Mouse (Mus musculus) layer of hippocampus, postnatal 36 days (tissue): ENCODE data around the gene Cebpb. TPM values are rescaled to one million over a fixed set of nuclear protein-coding genes. Genes with fewer than 3 reads are reported as not detected.

Experiments used
- DNase-seq, 2 experiments: peaks; one replicate each; pipeline ENCODE4 v3.0.0; 2022
- total RNA-seq, 2 experiments: library from RNA; stranded (reverse); gene quantifications; 2 replicates each; pipeline ENCODE4 v1.2.3; 2021

The Cebpb gene
- total RNA-seq, 2 experiments from 2014 or later: 32.6 to 34.3 TPM

- DNase-seq: no peak
Measured at GRCm38 (mm10) chr2:167665972-167666713, 22.6 kb upstream of the Cebpb start.

DNA sequence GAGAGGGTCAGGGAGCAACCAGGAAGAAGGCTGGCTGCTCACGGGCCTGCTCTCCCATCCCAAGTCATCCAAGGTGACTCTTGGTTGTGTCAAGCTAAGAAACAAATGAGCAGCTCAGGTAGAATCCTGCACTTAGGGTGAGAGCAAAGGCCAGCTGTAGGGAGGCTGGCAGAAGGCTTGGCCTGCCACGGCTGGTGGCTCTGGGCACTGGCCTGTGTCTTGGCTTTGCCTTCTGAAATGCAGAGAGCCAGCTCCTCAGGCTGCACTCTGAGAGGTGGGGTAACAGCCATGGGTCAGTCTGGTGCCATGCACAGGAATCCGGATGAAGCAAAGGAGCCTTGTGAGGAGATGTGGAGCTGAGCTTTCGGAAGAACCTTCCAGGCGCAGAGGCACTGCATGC, 20.3 kb upstream of the Cebpb start:
- no peak for DNase-seq

- DNase-seq: no peak
Measured at GRCm38 (mm10) chr2:167669398-167669797, 19.3 kb upstream of the Cebpb start.

DNA sequence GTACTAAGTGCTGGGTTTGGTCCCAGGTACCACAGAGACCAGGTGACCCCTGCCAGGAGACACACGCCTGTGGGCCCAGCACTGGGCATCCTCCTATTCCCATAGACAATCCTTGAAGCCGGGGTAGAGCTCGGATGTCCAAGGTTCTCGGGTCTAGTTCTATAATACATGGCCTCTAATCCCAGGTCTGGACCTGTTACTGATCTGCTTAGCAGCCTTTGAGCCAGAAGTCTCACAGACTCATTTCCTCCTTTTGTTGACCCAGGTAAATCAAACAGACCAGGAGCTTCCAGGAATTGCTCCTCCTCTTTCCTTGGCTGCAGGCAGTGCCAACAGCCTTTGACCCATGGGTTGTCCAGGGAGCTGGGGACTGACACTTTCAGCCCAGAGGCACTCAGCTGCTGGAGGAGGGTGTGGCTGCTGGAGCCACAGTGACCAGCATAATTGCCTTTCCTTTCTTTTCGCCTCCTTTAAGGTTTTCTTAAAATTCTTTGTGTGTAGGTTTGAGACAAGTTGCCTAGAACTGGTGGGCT, 17.5 kb upstream of the Cebpb start:
- DNase-seq: no peak

- no peak for DNase-seq
Measured at GRCm38 (mm10) chr2:167672212-167672685, 16.5 kb upstream of the Cebpb start.

DNA sequence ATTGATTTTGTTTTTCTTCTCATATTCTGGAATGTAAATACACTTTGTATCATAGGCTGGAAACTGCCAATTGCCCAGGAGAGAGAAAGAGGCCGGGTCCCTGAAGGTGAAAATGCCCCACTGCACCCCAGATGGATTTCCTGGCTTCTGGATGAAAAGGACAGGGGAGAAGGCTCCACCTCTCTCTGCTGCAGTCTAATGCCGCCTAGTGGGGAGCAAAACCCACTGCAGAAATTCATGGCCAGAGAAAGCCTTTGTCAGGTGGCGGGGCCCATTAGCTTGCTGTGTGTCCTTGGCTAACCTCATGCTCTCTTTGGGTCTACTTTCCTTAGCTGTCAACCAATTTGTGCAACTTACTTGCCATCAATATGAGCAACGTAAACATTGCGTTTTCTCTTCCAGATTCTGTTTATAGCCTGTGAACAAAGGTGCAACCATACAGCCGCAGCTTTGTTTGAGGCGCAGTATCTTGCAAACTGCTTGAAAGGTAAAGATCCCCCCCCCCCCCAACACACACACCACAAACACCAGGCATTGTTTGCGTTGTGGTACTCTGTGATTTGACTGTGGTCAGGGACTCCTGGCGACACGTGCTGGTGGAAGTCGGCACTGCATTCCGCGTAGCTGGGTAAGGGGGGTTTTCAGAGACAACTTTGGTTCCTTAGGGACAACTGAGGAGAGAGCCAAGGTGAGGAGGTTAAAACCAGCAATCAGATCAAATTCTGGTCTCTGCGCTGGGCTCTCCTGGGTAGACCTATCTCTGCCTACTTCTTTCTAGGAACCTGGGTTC, 13.4 kb upstream of the Cebpb start:
- no peak for DNase-seq

GRCm38 (mm10) chr2:167678600-167678999, 10.1 kb upstream of the Cebpb start:
- no peak for DNase-seq

DNA sequence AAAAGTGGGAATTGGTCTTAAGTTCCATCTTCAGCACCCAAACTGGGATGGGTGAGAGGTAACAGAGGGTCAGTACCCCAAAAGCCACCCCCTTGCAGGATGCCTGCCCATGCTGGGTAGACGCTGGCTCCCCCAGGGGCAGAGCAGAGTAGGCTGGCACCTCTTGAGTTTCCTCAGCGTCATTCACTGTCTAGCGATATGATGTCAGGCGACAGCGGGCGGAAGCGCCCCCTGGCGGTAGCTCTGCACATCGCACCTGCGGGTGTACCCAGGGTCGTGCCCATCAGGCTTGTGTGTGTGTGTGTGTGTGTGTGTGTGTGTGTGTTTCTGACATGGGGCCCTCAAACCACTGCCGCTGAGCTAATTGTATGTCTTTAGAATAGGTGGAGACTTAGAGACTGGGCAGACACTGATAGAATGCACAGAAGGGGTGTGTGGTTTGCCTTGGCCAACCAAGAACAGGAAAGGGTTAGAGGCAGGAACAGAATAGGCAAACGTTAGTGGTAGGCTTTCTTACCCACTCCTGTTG, 8.7 kb upstream of the Cebpb start:
- peak; percentile 75 to 81 for DNase-seq

GRCm38 (mm10) chr2:167680657-167681056, 8.1 kb upstream of the Cebpb start:
- DNase-seq: no peak

DNA sequence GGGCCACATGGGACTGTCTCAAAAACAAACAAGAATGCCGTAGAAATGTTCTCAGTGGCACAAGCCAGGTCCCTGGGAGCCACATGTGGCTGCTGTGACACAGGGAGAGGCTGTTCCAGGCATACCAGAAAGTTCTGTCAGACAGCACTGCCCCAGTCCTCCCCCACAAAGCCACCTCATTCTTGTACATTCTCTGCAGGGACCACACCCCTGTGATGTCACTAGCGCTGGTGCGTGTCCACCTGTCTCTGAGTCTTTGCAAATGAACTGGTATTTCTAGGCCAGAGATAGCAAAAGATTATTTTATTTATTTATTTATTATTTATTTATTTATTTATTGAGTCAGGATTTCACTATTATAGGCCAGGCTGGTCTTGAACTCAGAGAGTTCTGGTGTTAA, 5.0 kb upstream of the Cebpb start:
- no peak for DNase-seq

DNA sequence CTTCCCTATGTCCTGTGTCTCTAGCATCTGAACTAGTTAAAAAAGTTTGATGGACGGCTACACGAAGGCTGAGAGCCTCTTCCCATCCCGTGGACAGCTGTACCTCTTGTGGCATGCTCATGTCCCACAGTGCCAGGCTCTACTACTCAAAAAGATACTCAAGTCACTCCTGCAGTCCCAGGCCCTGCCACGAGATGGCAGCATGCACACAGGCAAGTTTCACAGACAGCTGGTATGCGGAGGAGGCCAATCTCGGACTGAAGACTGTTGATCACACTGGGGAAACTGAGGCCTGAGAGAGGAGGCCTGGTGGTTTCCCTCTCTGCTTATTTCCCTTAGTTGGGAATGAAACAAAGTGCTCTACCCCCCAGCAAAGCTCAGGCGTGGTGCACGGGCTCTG, 3.6 kb upstream of the Cebpb start:
- peak; percentile 94 to 97 for DNase-seq

- no peak for DNase-seq
Measured at GRCm38 (mm10) chr2:167685865-167686264, 2.9 kb upstream of the Cebpb start.

DNA sequence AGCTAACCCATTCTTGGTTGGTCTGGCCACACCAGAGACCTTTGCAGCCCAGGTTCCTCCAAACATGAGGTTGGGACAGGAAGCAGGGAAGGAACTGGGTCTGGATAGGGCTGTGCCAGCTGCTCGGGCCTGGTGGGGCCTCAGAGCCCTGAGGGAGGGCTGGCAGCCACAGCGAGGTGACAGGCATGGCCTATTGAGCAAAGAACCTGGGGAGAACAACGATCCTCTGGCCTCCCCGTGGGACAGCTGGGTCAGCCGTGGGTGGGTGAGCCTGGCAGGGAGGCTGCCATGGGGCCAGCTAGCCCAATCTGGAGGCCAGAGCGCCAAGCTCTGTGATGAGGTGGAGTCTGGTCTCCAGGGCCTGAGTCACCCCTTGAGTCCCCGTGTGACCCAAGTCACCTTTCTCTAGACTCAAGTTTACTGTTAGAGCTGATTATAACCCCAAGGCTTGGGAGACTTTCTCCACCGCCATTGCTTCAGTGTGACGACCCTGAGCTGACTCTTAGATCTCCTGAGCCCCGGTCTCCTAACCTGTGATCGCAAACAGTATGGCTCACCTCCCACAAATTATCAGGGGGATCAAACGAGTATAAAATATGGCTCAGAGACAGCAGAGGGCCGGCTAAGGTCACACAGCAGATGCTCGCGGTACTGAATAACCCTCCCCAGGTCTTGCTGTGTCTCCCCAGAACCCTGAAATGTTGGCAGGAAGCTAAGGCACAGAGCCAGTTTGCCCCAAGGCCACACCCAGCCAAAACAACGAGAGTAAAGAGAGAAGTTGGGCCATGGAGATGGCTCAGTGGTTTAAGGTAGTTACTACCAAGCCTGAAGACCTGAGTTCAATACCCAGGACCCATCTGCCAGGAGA, 2.1 kb upstream of the Cebpb start:
- DNase-seq: no peak

DNA sequence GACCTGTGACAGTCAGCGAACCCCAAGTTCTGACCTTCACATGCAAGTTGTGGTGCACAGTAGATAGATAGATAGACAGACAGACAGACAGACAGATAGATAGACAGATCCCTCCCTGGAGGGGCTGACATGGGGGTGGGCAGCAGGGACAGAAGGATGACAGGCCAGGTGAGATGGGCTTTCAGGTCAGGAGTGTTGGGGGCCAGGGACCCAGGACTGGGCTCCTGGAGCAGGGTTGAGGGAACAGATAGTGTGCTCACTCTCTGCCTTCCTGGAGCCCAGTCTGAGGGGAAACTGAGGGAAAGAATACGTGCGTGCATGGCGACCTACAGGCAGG, 1.5 kb upstream of the Cebpb start:
- DNase-seq: no peak

DNA sequence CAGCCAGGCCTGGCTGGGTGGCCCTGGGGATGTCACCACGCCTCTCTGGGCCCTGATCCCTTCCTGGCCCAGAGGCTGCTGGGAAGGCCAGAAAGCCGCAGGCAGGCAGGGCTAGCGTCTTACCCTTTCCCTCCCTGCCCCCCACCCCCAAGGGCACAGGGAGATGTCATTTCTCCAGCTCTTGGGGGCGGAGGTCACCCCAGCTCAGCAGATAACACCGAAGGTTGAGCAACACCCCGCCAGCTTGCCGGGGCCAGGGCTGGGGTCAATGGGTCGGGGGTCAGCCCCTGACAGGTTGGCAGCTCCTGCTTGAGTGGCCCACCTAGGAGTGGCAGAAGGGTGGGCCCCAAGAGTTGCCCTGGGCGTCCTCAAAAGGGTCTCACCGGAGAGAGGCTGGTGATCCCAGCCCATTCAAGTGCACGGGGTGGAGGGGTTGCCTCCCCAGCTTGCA, 1.0 kb upstream of the Cebpb start:
- no peak for DNase-seq

DNA sequence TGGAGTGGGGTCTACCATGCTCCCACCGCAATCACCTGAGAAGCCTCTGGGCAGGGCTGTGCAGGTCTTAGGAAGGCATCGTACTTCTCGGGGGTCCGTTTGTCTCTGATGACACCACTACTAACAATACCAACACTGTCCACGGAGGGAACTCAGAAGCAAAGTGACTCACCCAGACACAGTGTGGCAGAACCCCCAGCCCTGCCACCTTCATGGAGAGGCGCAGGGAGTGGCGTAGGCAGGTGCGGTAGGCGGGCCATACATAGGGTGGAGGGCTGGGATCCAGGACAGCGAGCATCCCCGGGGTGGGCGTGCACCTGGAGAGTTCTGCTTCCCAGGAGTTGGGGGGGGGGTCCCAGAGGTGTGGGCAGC, 603 bp upstream of the Cebpb start:
- no peak for DNase-seq

DNA sequence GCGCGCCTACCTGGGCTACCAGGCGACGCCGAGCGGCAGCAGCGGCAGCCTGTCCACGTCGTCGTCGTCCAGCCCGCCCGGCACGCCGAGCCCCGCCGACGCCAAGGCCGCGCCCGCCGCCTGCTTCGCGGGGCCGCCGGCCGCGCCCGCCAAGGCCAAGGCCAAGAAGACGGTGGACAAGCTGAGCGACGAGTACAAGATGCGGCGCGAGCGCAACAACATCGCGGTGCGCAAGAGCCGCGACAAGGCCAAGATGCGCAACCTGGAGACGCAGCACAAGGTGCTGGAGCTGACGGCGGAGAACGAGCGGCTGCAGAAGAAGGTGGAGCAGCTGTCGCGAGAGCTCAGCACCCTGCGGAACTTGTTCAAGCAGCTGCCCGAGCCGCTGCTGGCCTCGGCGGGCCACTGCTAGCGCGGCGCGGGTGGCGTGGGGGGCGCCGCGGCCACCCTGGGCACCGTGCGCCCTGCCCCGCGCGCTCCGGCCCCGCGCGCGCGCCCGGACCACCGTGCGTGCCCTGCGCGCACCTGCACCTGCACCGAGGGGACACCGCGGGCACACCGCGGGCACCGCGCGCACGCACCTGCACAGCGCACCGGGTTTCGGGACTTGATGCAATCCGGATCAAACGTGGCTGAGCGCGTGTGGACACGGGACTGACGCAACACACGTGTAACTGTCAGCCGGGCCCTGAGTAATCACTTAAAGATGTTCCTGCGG, 945 bp downstream of the Cebpb start, which contains the start of gene Tmem189:
Gene Tmem189, minus strand, starts transcription at position 322 of the 718 bp plus-strand sequence.
- peak; percentile 44 to 59 for DNase-seq

DNA sequence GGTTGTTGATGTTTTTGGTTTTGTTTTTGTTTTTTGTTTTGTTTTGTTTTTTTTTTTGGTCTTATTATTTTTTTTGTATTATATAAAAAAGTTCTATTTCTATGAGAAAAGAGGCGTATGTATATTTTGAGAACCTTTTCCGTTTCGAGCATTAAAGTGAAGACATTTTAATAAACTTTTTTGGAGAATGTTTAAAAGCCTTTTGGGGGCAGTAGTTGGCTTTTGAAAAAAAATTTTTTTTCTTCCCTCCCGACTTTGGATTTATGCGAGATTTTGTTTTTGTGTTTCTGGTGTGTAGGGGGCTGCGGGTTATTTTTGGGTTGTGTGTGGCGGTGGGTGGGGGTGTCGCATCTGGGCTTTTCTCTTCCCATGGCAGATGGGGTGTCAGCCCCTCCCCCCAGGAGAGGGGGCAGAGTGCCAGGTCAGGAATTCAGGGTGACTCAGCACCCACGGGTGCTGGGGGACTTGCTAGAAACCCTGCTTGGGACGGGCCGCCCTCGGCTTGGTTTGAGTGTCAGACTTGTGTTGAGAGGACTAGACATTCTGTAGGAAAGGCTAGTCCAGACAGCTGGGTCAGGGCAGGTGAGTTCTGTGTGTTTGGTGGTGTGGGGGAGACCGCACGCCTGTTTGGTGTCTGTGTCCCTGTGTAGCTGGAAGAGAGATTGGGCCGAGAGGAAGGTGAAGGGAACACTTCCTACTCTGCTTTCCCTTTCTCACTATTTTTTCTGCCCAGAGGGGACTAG, 1.7 kb downstream of the Cebpb start:
- DNase-seq: peak; percentile 72 to 75

- peak; percentile 59 to 63 for DNase-seq
Measured at GRCm38 (mm10) chr2:167690962-167691311, 2.2 kb downstream of the Cebpb start.

DNA sequence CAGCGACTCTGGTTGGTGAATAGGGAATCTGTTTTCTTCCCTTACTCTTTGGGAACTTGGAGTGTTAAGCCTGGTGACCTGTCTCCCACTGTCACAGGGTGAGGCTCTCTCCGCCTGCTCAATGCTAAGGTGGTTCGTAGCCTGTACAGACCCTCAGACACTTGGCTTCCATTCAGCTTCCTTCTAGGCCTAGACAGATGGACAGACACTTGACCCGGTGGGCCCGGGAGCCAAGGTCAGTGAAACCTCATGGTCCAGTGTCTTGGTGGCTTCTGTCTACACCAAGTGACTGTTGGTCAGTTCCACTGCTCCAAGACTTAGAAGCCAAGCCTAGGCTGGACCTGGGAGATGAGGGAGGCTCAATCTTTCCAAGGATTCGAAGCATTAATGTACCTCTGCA, 2.7 kb downstream of the Cebpb start:
- no peak for DNase-seq
